Mouse (Mus musculus) ES-Bruce4 (cell line): ENCODE measurements around the gene Atp2b2.

Source experiments
- CTCF ChIP-seq: IDR thresholded peaks from one replicate; pipeline ENCODE4 v1.8.1; 2011; ENCODE audit warnings: low read depth, low read length
- EP300 ChIP-seq: IDR thresholded peaks from 2 replicates; pipeline ENCODE4 v1.6.1; 2011; ENCODE audit warnings: low read depth, low read length; ENCODE audit not compliant: insufficient read depth
- POLR2A ChIP-seq: IDR thresholded peaks from one replicate; pipeline ENCODE4 v1.8.1; 2011; ENCODE audit warnings: low read length; ENCODE audit not compliant: insufficient read depth

GRCm38 (mm10) chr6:113933261-113934151, 108.9 kb downstream of the Atp2b2 start:
- no peak for TF ChIP-seq CTCF
- TF ChIP-seq POLR2A: no peak
- TF ChIP-seq EP300: no peak
